Mouse (Mus musculus) C2C12 (cell line): ENCODE results near the gene Dop1a. TPM values are rescaled to one million over a fixed set of nuclear protein-coding genes. Genes with fewer than 3 reads are reported as not detected.
A peak's percentile ranks its signal among the peaks of the same experiment; 100 is the strongest.

ENCODE experiments used
- H3K27me3 ChIP-seq: one replicate; pipeline ENCODE4 v1.6.1; 2011; ENCODE audit not compliant: control insufficient read depth, insufficient read depth, insufficient read length
- H3K36me3 ChIP-seq: one replicate; pipeline ENCODE4 v1.6.1; 2011; ENCODE audit not compliant: control insufficient read depth, insufficient read depth
- H3K4me3 ChIP-seq: one replicate; pipeline ENCODE4 v1.5.1; 2011; ENCODE audit warnings: mild to moderate bottlenecking, control low read depth; ENCODE audit not compliant: poor library complexity, insufficient read depth, severe bottlenecking
- H3K79me2 ChIP-seq: one replicate; pipeline ENCODE4 v1.6.1; 2011; ENCODE audit not compliant: control insufficient read depth, insufficient read depth
- H3K79me3 ChIP-seq: one replicate; pipeline ENCODE4 v1.6.1; 2011; ENCODE audit warnings: low read depth, control low read depth
- H3ac ChIP-seq: one replicate; pipeline ENCODE3; 2011; ENCODE audit warnings: low read depth; ENCODE audit not compliant: control insufficient read depth, insufficient read length
- CEBPB ChIP-seq: IDR thresholded peaks from one replicate; pipeline ENCODE4 v1.6.1; 2011; ENCODE audit warnings: low read depth, mild to moderate bottlenecking, control low read depth, moderate library complexity
- CTCF ChIP-seq: IDR thresholded peaks from one replicate; pipeline ENCODE4 v1.5.1; 2011; ENCODE audit not compliant: control insufficient read depth, insufficient read depth, insufficient read length
- FOSL1 ChIP-seq: IDR thresholded peaks from one replicate; pipeline ENCODE4 v1.8.0; 2011; ENCODE audit warnings: mild to moderate bottlenecking, low read length; ENCODE audit not compliant: poor library complexity, insufficient read depth, severe bottlenecking
- MAX ChIP-seq: IDR thresholded peaks from one replicate; pipeline ENCODE4 v1.6.1; 2011; ENCODE audit warnings: mild to moderate bottlenecking, control low read depth
- MYOD1 ChIP-seq: IDR thresholded peaks from one replicate; pipeline ENCODE4 v1.6.1; 2011; ENCODE audit warnings: low read depth; ENCODE audit not compliant: control insufficient read depth, insufficient read length
- MYOG ChIP-seq: IDR thresholded peaks from one replicate; pipeline ENCODE4 v1.6.1; 2011; ENCODE audit not compliant: control insufficient read depth, insufficient read length; ENCODE audit errors: extremely low read depth
- USF1 ChIP-seq: IDR thresholded peaks from one replicate; pipeline ENCODE4 v1.6.1; 2011; ENCODE audit warnings: low read depth, mild to moderate bottlenecking, control low read depth, moderate library complexity
- long read RNA-seq, 2 experiments: library from polyadenylated mRNA; unstranded; transcript quantifications; one replicate each; pipeline ENCODE4 v2.0.0; 2019 to 2020
- polyA plus RNA-seq: library from polyadenylated mRNA; unstranded; fragments of >200 nt; fragmentation: generic; extraction: Trizol; gene quantifications from one replicate; pipeline ENCODE4 v1.2.1, GENCODE M21; 2012; ENCODE audit warnings: missing spikeins

Gene Dop1a
- 3.0 TPM for polyA plus RNA-seq
- long read RNA-seq, experiment 1, partial matches to known transcripts = 0 of 3 reads
- long read RNA-seq, experiment 1, other reads (novel, unspliced or antisense) = 2 of 3 reads
- long read RNA-seq, experiment 2, partial matches to known transcripts = 5 of 9 reads
- long read RNA-seq, experiment 2, other reads (novel, unspliced or antisense) = 4 of 9 reads

GRCm38 (mm10) chr9:86466990-86467870, at the start of gene Dop1a:
TSS of gene Dop1a (plus strand) at chr9:86467154.
- TF ChIP-seq MYOG (no peak), FOSL1 (no peak), CTCF (peak; percentile 97), CEBPB (no peak), MAX (peak; percentile 85), MYOD1 (no peak), USF1 (no peak)
- H3K79me2 ChIP-seq = peaks cover 43% of the 10 kb centered on the region
- peak within 1 kb of the TSS; percentile 69 for H3K4me3 ChIP-seq
- H3ac ChIP-seq = peak within 1 kb of the TSS; percentile 92
- peaks cover 12% of the 10 kb centered on the region for H3K79me3 ChIP-seq
- no peaks in the 10 kb centered on the region for H3K27me3 ChIP-seq
- H3K36me3 ChIP-seq = no peaks in the 10 kb centered on the region

GRCm38 (mm10) chr9:86417971-86418370, 49.0 kb upstream of the Dop1a start:
- no peak for TF ChIP-seq FOSL1
- no peak for TF ChIP-seq MAX
- TF ChIP-seq CEBPB = no peak
- TF ChIP-seq MYOG = no peak
- no peak for TF ChIP-seq MYOD1
- Histone ChIP-seq H3K79me2 (no peaks in the 10 kb centered on the region), H3K4me3 (no peak overlapping the region), H3ac (no peak overlapping the region), H3K27me3 (no peaks in the 10 kb centered on the region), H3K36me3 (no peaks in the 10 kb centered on the region), H3K79me3 (no peaks in the 10 kb centered on the region)

- Histone ChIP-seq H3K4me3 (no peak overlapping the region), H3ac (no peak overlapping the region), H3K36me3 (no peaks in the 10 kb centered on the region), H3K79me2 (no peaks in the 10 kb centered on the region), H3K27me3 (no peaks in the 10 kb centered on the region), H3K79me3 (no peaks in the 10 kb centered on the region)
- no peak for TF ChIP-seq MYOG
- TF ChIP-seq USF1 = no peak
- TF ChIP-seq CTCF = no peak
- no peak for TF ChIP-seq FOSL1
- TF ChIP-seq CEBPB = no peak
- TF ChIP-seq MYOD1 = no peak
- TF ChIP-seq MAX = no peak
Observed at GRCm38 (mm10) chr9:86419366-86419765, 47.6 kb upstream of the Dop1a start.

GRCm38 (mm10) chr9:86423331-86423730, 43.6 kb upstream of the Dop1a start:
- Histone ChIP-seq H3K27me3 (no peaks in the 10 kb centered on the region), H3K4me3 (no peak overlapping the region), H3K36me3 (no peaks in the 10 kb centered on the region), H3K79me2 (no peaks in the 10 kb centered on the region), H3K79me3 (no peaks in the 10 kb centered on the region), H3ac (no peak overlapping the region)
- no peak for TF ChIP-seq MYOG
- TF ChIP-seq MYOD1 = no peak

GRCm38 (mm10) chr9:86435510-86435909, 31.4 kb upstream of the Dop1a start:
- TF ChIP-seq CEBPB (no peak), FOSL1 (no peak), CTCF (no peak), USF1 (no peak), MAX (no peak), MYOD1 (no peak), MYOG (no peak)
- no peak overlapping the region for H3ac ChIP-seq
- H3K79me2 ChIP-seq = no peaks in the 10 kb centered on the region
- H3K79me3 ChIP-seq = no peaks in the 10 kb centered on the region
- H3K27me3 ChIP-seq = no peaks in the 10 kb centered on the region
- no peak overlapping the region for H3K4me3 ChIP-seq
- no peaks in the 10 kb centered on the region for H3K36me3 ChIP-seq

- no peak for TF ChIP-seq MAX
- TF ChIP-seq CEBPB = no peak
- no peak for TF ChIP-seq MYOG
- TF ChIP-seq USF1 = no peak
- TF ChIP-seq MYOD1 = no peak
- no peak for TF ChIP-seq FOSL1
- no peak for TF ChIP-seq CTCF
- H3K79me3 ChIP-seq = no peaks in the 10 kb centered on the region
Observed at GRCm38 (mm10) chr9:86436608-86437007, 30.3 kb upstream of the Dop1a start.

More at GRCm38 (mm10) chr9:86436608-86437007, 30.3 kb upstream of the Dop1a start:
- H3ac ChIP-seq = no peak overlapping the region
- H3K79me2 ChIP-seq = no peaks in the 10 kb centered on the region
- H3K4me3 ChIP-seq = no peak overlapping the region
- H3K27me3 ChIP-seq = no peaks in the 10 kb centered on the region
- no peaks in the 10 kb centered on the region for H3K36me3 ChIP-seq
